Mouse (Mus musculus): ENCODE measurements at regions not wholly inside any gene's neighbourhood (a gene's known extent, or its start where the extent isn't known, plus 50 kb on each side); places are given as distances from the start of the nearest gene placed in this dataset.
"Not testable (repeated sequence)": the region's sequence is repeated elsewhere in the genome, so short reads cannot be mapped to it uniquely, and the experiment has no call there.

GRCm38 (mm10) chr17:55036142-55036541 is 409.0 kb upstream of the St6gal2 start:
- Histone ChIP-seq H3K9ac (ENCODE audit: low read length) (no peak overlapping the region), H3K27ac (ENCODE audit: low read depth, low read length) (no peak overlapping the region), H3K4me1 (ENCODE audit: control insufficient read depth, insufficient read depth, low read length) (no peaks in the 10 kb centered on the region), H3K9me3 (ENCODE audit: control insufficient read depth, low read length) (no peaks in the 10 kb centered on the region), H3K4me3 (ENCODE audit: low read depth, low read length) (no peak overlapping the region), H3K27me3 (ENCODE audit: control insufficient read depth, insufficient read depth, low read length) (no peaks in the 10 kb centered on the region), H3K36me3 (ENCODE audit: control insufficient read depth, insufficient read depth, low read length) (no peaks in the 10 kb centered on the region), H3K4me2 (no peak overlapping the region)
- ATAC-seq (ENCODE audit: low FRiP score) (0 out of 2 replicates have a peak, but pooled peaks have one; percentile 19), DNase-seq (ENCODE audit: low spot score, missing footprints) (no peak)

GRCm38 (mm10) chr17:55040216-55040615 is 405.0 kb upstream of the St6gal2 start:
- not testable (repeated sequence) for H3K4me3 ChIP-seq (ENCODE audit: low read depth, low read length); H3K4me2 ChIP-seq; H3K4me1 ChIP-seq (ENCODE audit: control insufficient read depth, insufficient read depth, low read length); H3K9me3 ChIP-seq (ENCODE audit: control insufficient read depth, low read length); H3K9ac ChIP-seq (ENCODE audit: low read length); H3K36me3 ChIP-seq (ENCODE audit: control insufficient read depth, insufficient read depth, low read length); H3K27me3 ChIP-seq (ENCODE audit: control insufficient read depth, insufficient read depth, low read length); DNase-seq (ENCODE audit: low spot score, missing footprints); ATAC-seq (ENCODE audit: low FRiP score); H3K27ac ChIP-seq (ENCODE audit: low read depth, low read length)
- WGBS = 91% methylated on average over 1 of the region's 1 CpGs

GRCm38 (mm10) chr17:55068420-55068819 is 376.8 kb upstream of the St6gal2 start:
- Histone ChIP-seq H3K27ac (ENCODE audit: low read depth, low read length) (no peak overlapping the region), H3K4me2 (no peak overlapping the region), H3K9ac (ENCODE audit: low read length) (no peak overlapping the region), H3K4me1 (ENCODE audit: control insufficient read depth, insufficient read depth, low read length) (no peaks in the 10 kb centered on the region), H3K36me3 (ENCODE audit: control insufficient read depth, insufficient read depth, low read length) (no peaks in the 10 kb centered on the region), H3K27me3 (ENCODE audit: control insufficient read depth, insufficient read depth, low read length) (no peaks in the 10 kb centered on the region), H3K4me3 (ENCODE audit: low read depth, low read length) (no peak overlapping the region), H3K9me3 (ENCODE audit: control insufficient read depth, low read length) (no peaks in the 10 kb centered on the region)
- 82% methylated on average over 3 of the region's 3 CpGs for WGBS
- DNase-seq (ENCODE audit: low spot score, missing footprints) = no peak
- ATAC-seq (ENCODE audit: low FRiP score) = no peak

GRCm38 (mm10) chr17:55083357-55084099 is 361.7 kb upstream of the St6gal2 start:
- H3K36me3 ChIP-seq (ENCODE audit: control insufficient read depth, insufficient read depth, low read length) = no peaks in the 10 kb centered on the region
- no peak for ATAC-seq (ENCODE audit: low FRiP score)
- WGBS = 75% methylated on average over 6 of the region's 6 CpGs

GRCm38 (mm10) chr17:55090661-55091252 is 354.4 kb upstream of the St6gal2 start:
- H3K4me1 ChIP-seq (ENCODE audit: control insufficient read depth, insufficient read depth, low read length) = no peaks in the 10 kb centered on the region
- no peaks in the 10 kb centered on the region for H3K36me3 ChIP-seq (ENCODE audit: control insufficient read depth, insufficient read depth, low read length)
- H3K4me3 ChIP-seq (ENCODE audit: low read depth, low read length) = no peak overlapping the region
- WGBS = 61% methylated on average over 2 of the region's 2 CpGs
- no peak overlapping the region for H3K9ac ChIP-seq (ENCODE audit: low read length)
- ATAC-seq (ENCODE audit: low FRiP score) (no peak), DNase-seq (ENCODE audit: low spot score, missing footprints) (no peak)
- no peak overlapping the region for H3K4me2 ChIP-seq
- H3K27ac ChIP-seq (ENCODE audit: low read depth, low read length) = no peak overlapping the region
- H3K9me3 ChIP-seq (ENCODE audit: control insufficient read depth, low read length) = no peaks in the 10 kb centered on the region
- H3K27me3 ChIP-seq (ENCODE audit: control insufficient read depth, insufficient read depth, low read length) = no peaks in the 10 kb centered on the region

More at GRCm38 (mm10) chr17:55083357-55084099, 361.7 kb upstream of the St6gal2 start:
- Histone ChIP-seq H3K27me3 (ENCODE audit: control insufficient read depth, insufficient read depth, low read length) (no peaks in the 10 kb centered on the region), H3K4me1 (ENCODE audit: control insufficient read depth, insufficient read depth, low read length) (no peaks in the 10 kb centered on the region), H3K9me3 (ENCODE audit: control insufficient read depth, low read length) (no peaks in the 10 kb centered on the region), H3K4me3 (ENCODE audit: low read depth, low read length) (no peak overlapping the region), H3K9ac (ENCODE audit: low read length) (no peak overlapping the region), H3K4me2 (no peak overlapping the region), H3K27ac (ENCODE audit: low read depth, low read length) (no peak overlapping the region)
- no peak for DNase-seq (ENCODE audit: low spot score, missing footprints)

- H3K36me3 ChIP-seq (ENCODE audit: control insufficient read depth, insufficient read depth, low read length) = no peaks in the 10 kb centered on the region
- no peak overlapping the region for H3K4me3 ChIP-seq (ENCODE audit: low read depth, low read length)
- H3K9me3 ChIP-seq (ENCODE audit: control insufficient read depth, low read length) = no peaks in the 10 kb centered on the region
- no peak overlapping the region for H3K9ac ChIP-seq (ENCODE audit: low read length)
- ATAC-seq (ENCODE audit: low FRiP score) (no peak), DNase-seq (ENCODE audit: low spot score, missing footprints) (no peak)
- H3K27ac ChIP-seq (ENCODE audit: low read depth, low read length) = no peak overlapping the region
- WGBS = 90% methylated on average over 2 of the region's 2 CpGs
- H3K27me3 ChIP-seq (ENCODE audit: control insufficient read depth, insufficient read depth, low read length) = no peaks in the 10 kb centered on the region
- H3K4me2 ChIP-seq = no peak overlapping the region
- H3K4me1 ChIP-seq (ENCODE audit: control insufficient read depth, insufficient read depth, low read length) = no peaks in the 10 kb centered on the region
These were observed 341.7 kb upstream of the St6gal2 start for GRCm38 (mm10) chr17:55103470-55103869.

- Histone ChIP-seq H3K9ac (ENCODE audit: low read length) (no peak overlapping the region), H3K4me3 (ENCODE audit: low read depth, low read length) (no peak overlapping the region), H3K4me1 (ENCODE audit: control insufficient read depth, insufficient read depth, low read length) (no peaks in the 10 kb centered on the region), H3K9me3 (ENCODE audit: control insufficient read depth, low read length) (no peaks in the 10 kb centered on the region), H3K27ac (ENCODE audit: low read depth, low read length) (no peak overlapping the region), H3K36me3 (ENCODE audit: control insufficient read depth, insufficient read depth, low read length) (no peaks in the 10 kb centered on the region), H3K4me2 (no peak overlapping the region), H3K27me3 (ENCODE audit: control insufficient read depth, insufficient read depth, low read length) (no peaks in the 10 kb centered on the region)
- ATAC-seq (ENCODE audit: low FRiP score) (no peak), DNase-seq (ENCODE audit: low spot score, missing footprints) (no peak)
- WGBS = 83% methylated on average over 1 of the region's 1 CpGs
These were observed 320.3 kb upstream of the St6gal2 start for GRCm38 (mm10) chr17:55124846-55125245.

GRCm38 (mm10) chr17:55130100-55130499 is 315.1 kb upstream of the St6gal2 start:
- not testable (repeated sequence) for H3K4me3 ChIP-seq (ENCODE audit: low read depth, low read length); H3K36me3 ChIP-seq (ENCODE audit: control insufficient read depth, insufficient read depth, low read length); H3K4me2 ChIP-seq; H3K4me1 ChIP-seq (ENCODE audit: control insufficient read depth, insufficient read depth, low read length); H3K9me3 ChIP-seq (ENCODE audit: control insufficient read depth, low read length); DNase-seq (ENCODE audit: low spot score, missing footprints); H3K27ac ChIP-seq (ENCODE audit: low read depth, low read length); H3K27me3 ChIP-seq (ENCODE audit: control insufficient read depth, insufficient read depth, low read length); H3K9ac ChIP-seq (ENCODE audit: low read length); ATAC-seq (ENCODE audit: low FRiP score)
- WGBS = 93% methylated on average over 5 of the region's 5 CpGs
